Mouse (Mus musculus): ENCODE data around the gene Strip1.
"Not testable (repeated sequence)": the region's sequence is repeated elsewhere in the genome, so short reads cannot be mapped to it uniquely, and the experiment has no call there.

Gene Strip1

DNA sequence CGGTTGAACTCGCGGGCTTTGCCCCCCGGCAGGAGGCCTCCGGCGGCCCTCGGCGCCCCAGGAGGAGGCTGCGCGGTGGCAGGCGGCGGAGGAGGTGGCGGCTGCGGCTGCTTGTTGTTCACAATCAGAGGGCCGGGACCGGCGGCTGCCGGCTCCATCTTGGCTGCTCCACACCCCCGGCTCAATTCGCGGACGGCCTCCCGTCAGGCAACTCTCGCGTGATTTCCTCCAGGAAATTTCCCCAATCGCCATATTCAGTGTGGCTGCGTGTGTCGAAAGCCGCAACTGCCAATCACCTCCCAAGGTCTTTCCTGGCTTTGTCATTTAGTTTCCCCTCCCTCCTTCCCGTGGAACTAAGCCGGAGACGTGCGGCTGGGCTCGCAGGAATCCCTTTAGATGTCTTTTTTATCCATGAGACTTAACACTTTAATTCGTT, at the start of gene Strip1:
TSS of gene Strip1 (minus strand) at position 172 of the 436 bp plus-strand sequence.
- DNase-seq (ENCODE audit: low spot score in 2 of 2): peak; percentile 96

DNA sequence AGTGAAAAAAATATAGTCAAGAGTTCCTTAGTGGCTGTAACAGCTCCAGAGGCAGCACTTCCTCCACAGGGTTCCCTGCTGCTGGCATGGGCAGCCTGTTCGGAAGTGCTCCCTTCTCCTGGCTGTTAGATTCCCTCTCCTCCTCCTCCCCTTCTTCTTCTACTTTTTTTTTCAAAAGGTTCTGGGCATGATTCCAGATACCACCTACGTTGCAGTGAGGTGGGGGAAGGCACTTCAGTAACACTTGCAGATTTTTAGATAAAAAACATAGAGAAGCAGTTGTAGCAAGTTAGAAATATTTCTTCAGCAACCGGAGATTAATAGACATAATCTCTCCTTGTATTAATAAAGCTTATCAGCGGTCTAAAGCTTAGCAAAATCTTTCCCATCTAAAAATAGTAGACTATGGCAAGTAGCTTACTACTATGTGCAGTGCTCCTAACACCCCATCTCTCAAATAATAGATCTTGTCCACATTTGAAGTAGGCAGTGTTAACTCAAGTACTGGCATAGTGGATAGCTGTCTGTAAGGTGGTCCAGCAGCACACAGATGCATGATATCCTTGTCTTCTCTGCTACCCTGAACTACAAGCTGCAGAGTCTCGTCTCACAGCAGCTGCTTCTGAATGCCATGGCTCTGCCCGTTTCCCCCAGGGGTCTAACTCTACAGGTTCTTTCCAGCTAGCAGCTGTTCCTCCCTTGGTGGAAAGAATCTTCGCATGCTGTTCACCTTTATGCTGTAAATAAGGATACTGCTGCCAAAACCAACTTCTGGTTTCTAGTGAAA, 49.5 kb upstream of the Strip1 start:
- DNase-seq (ENCODE audit: low spot score in 2 of 2): peak; percentile 28 to 30

DNA sequence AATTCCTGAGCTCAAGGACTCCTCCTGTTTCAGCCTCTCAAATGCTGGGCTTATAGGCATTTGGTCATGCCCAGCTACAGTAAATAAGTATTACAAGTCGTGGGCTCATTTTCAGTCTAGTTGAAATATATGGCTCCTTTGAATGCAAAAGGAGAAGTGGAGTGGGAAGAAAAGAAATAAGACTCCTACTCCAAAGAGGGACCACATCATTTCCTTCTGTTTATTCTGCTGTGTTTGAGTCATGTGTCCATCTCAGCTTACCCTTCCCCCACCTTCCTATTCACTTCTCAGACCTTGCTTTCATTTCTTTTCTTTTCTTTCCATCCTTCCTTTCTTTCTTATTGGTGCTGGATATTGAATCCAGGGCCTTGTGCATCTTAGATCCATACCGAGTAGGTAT, 40.0 kb upstream of the Strip1 start:
- no peak for DNase-seq (ENCODE audit: low spot score in 2 of 2)

DNA sequence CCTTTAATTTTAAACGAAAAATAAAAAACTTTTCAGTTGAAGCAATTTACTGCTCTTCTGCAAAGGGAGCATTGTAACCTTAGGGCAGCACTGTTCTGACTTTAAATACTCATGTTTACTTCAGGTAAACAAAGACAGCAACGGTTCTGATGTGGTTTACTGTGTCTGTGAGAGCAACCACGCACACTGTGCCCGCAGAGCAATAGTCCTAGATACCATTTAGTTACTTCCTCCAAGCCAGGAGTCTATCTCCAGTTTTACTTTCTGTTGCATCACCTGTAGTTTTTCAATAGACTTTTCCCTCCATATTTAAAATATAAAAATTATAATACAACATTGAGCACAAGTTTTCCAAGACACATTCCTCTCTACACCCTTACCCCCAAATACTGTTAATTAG, 39.0 kb upstream of the Strip1 start:
- no peak for DNase-seq (ENCODE audit: low spot score in 2 of 2)

DNA sequence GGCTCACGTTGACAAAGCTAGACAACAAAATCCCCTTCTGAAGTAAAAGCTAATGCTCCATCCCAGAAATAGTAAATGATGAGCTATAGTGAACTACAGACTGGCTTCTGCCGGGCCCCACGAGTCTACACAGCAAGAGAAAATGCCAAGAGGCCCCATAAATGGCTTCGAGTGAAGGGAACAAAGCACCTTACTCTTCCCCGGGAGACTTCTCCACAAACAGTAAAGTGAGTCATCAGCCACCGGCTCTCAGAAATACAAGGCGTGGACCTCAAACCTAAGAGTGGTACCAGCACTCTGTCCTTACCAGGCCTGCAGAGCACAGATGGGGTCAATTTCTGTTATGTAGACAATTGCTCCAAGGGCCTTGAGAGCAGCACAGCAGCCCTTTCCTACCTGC, 37.3 kb upstream of the Strip1 start:
- no peak for DNase-seq (ENCODE audit: low spot score in 2 of 2)

DNA sequence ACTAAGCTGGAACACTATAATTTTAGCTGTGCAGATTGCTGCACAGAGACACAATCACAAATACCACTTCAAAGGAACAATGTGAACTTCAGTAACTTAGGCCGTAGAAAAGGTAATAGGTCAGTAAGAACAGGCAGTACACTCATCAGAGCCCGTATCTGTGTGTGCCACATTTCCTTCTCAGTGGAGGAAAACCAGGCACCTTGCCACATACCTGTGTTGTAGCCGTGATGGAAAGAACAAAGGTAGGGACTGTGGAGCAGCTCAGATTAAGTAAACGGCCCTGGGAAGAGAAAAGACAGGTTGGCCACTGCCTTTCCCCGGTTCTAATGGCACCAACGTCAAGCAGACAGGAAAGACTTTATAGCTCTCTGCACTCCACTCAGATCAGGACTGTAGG, 35.9 kb upstream of the Strip1 start:
- no peak for DNase-seq (ENCODE audit: low spot score in 2 of 2)

DNA sequence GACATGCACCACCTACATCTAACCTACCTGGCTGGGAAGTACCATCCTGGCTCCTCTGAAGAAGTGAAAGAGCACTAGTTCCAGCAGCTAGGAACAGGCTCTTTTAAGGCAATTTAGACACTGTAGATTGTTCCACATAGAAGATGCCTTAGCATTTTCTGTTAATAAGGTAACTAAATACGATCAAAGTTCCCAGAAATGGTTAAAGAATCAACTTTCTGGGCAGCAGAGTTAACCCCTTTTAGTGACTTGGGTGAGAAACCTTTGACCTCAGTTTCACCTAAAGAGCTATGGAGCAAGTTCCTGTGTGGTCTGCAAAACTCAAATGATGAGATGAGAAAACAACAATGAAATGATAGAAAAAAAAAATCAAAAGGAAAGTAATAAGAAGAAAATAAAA, 33.1 kb upstream of the Strip1 start:
- DNase-seq (ENCODE audit: low spot score in 2 of 2): no peak

DNA sequence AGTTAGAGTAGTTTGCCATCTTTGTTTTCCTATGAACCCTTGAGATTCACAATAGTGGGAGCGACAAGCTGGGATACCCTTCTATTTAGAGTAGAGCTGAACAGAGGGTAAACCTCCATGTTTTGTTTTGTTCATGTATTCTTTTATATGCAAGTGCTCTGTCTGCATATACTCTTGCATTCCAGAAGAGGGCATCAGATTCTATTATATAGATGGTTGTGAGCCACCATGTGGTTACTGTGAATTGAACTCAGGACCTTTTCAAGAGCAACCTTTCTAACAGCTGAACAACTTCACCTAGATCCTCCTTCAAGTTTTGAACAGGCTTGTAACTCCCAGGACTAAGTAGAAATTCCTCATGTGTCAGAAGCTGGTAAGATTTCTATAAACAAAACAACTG, 27.5 kb upstream of the Strip1 start:
- no peak for DNase-seq (ENCODE audit: low spot score in 2 of 2)

DNA sequence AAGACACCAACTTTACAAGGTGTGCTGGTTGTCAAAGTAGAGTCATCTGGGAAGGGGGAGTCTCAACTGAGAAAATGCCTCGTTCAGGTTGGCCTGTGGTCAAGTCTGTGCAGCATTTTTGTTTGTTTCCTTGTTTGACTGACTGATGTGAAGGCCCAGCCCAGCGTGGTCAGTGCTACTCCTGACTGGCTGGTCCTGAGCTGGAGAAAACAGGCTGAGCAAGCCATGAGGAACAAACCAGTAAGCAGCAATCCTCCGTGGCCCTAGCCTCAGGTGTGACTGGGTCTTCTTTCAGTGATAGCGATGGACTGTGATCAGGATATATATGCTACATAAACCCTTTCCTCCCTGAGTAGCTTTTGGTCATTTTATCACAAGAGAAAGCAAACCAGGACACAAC, 25.4 kb upstream of the Strip1 start:
- DNase-seq (ENCODE audit: low spot score in 2 of 2): no peak

DNA sequence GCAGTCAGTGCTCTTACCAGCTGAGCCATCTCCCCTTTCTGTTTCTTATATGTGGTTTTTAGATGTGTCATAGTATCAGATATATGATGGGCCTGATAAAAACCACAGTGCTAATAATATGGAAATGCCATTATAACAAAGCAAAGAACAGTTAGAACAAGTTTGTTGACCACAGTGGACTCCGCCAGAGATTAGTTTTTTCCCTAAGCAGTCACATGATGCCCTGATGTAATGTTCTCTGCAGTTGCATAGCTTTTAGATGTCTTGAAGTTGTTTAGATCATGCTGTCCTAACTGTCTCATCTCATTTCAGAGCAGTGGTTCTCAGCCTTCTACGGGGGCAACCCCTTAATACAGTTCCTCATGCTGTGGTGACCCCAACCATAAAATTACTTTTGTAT, 24.7 kb upstream of the Strip1 start:
- DNase-seq (ENCODE audit: low spot score in 2 of 2): no peak

DNA sequence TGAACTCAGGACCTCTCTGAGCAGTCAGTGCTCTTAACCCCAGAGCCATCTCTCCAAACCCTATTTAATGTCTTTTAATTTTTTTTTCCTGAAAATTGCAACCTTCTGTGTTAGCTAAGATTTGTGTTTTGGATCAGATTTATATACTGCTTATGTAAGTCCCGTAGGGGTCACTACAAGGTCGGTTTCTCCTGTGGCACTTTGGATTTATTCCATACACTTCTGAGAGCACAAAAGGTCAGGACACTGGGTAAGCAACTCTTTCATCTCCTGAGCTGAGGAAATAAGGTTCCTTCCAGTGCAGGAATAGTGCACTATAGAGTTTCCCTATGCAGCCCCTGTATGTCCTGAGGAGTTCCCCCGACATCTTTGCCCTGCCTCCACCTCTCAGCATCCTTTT, 24.0 kb upstream of the Strip1 start:
- DNase-seq (ENCODE audit: low spot score in 2 of 2): no peak

DNA sequence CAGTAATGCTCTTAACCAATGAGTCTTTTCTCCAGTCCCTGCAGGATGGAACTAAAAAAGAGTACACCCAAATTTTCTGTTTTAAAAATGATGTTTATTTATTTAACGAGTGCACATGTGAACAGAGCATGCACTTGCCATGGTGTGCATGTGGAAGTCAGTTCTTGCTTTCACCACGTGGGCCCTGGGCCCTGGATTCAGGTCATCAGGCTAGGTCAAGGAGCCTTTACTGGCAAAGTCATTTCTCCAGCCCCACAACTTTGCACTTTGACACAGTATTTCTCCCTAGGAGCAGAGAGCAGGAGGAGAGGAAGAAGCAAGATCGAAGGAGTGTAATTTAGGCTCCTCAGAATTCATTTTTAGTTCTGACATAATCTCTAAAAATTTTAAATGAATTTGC, 23.4 kb upstream of the Strip1 start:
- DNase-seq (ENCODE audit: low spot score in 2 of 2): no peak

DNA sequence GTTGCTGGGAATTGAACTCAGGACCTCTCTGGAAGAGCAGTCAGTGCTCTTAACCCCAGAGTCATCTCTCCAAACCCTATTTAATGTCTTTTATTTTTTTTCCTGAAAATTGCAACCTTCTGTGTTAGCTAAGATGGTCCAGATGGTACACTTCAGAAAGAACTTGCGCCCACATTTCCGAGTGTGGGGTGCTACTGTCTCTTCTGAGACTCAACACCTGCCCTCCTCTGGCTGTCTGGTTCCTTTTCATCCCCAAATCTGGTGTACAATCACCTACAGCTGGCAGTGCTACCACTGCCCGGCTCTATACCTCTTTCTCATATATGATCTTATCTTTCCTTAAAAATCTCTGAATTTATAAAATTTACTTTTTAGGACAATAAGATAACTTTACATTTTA, 21.5 kb upstream of the Strip1 start:
- DNase-seq (ENCODE audit: low spot score in 2 of 2): no peak

DNA sequence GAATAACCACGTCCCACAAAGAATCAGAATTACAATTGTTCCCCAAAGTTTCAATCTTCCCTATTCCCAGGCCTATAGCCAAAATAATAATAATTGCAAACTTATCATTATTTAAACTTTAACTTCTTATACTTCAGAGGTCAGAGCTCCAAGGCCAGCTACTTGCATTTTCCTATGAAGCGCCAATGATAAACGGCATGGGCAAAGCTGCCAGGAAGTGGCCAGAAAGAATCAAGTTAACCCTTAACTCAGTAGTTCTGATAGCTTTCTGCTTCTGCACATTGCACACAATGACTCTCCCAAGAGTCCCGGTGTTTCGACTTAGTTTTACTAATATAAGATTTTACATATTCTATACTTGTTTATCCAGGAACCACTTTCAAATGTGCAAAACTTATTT, 18.8 kb upstream of the Strip1 start:
- DNase-seq (ENCODE audit: low spot score in 2 of 2): not testable (repeated sequence)

DNA sequence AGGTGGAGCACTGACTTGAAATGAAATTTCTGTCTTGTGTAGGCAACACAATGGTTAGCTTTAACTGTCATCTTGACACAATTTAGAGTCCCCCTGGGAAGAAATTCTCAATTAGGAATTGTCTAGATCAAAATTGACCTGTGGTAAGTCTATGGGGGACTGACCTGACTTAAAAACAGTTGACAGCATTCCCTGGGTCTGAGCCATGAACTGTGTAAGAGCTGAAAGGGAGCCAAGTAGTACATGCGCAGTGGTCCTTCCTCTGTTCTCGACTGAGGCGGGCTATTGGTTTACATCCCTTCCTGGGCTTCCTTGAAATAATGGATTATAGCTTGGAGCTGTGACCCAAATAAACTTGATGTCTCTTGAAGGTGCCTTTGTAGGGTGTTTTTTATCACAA, 15.5 kb upstream of the Strip1 start:
- DNase-seq (ENCODE audit: low spot score in 2 of 2): no peak

DNA sequence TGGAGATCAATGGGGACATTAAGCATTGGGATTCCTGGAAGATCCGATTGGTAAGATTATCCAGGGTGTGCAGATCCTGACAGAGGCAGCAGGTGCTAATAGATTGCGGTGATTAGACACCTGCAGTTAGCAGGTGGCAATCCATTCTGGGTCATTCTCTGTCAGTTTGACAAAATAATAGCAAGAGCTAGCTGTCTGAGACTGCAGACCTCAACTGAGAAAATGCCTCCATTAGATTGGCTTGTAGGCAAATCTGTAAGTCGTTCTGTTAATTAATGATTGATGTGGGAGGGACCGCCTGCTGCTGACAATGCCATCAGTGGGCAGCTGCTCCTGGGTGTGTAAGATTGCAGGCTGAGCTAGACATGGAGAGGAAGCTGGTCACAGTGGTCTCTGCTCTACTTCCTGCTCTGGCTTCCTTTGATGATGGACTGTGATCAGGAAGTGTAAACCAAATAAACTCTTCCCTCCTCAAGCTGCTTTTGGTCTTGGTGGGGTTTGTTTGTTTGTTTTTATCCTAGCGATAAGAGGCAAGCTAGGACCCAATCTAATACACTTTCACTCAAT, 6.2 kb upstream of the Strip1 start:
- no peak for DNase-seq (ENCODE audit: low spot score in 2 of 2)

DNA sequence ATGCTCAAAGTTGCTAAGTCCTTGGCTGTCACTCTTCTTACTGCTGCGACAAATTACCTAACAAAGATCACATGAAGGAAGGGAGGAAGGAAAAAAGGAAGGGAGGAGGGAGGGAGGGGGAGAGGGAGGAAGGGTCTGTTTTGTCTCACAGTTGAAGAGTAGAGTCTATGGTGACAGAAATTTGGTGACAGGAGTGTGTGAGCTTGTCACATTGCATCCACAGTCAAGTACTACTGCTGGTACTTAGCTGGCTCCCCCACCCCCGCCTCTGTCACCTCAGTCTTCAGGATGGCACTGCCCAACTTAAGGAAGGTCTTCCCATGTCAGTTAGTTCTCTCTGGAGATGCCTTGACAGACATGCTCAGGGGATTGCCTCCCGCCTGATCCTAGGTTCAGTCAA, 4.7 kb upstream of the Strip1 start:
- no peak for DNase-seq (ENCODE audit: low spot score in 2 of 2)

DNA sequence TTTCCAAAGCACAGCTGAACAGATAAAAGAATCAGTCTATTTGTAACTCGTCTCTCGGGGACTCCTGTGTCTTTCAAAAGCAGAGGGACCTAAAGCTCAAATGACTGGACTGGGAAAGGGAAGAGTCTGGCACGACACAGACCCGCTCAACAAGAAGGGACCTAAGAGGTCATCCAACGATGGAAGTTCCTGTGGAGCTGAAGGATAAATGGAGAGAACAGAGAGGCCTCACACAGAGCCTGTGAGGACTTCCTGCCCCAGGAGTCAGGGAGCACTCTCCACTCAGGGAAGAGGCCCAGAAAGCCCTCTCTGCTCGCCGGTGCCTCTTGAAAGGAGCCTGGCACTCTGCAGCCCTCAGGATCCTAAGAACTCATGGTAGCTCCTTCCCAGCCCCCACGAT, 4.3 kb upstream of the Strip1 start:
- DNase-seq (ENCODE audit: low spot score in 2 of 2): no peak

DNA sequence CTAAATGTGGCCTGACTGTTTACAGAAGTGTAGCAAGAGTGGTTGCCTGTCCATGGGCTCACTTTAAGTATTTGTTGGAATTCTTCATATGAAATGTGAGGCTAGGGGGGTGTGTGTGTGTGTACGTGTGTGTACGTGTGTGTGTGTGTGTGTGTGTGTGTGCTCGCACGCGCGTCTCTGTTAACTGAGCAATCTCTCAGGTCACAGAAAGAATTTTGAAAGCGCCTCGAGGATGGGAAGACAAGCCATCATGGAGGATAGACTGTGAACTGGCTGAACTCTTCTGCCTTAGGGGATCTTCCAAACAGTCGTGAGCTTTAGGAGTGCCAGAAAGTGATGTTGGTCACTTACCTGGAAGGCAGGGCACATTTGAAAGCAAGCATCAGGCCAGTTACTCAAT, 2.4 kb upstream of the Strip1 start:
- DNase-seq (ENCODE audit: low spot score in 2 of 2): no peak

DNA sequence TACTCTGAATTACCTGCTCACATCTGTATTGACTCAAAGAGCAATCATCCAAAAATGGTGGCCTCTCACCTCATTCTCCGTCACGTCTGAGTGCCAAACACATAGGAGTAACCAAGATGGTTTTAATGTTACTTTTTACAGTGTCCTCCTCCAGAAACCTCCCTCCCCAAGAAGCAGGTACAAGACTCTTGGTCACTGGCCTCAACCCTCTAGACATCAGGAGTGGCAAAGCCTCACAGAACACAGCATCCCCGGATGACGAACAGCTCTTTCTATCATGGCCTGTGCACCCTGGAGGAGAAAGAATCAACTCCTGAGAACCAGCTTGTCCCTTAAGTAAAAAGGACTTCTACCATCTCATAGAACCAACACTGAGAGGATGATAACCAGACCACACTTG, 1.3 kb upstream of the Strip1 start:
- DNase-seq (ENCODE audit: low spot score in 2 of 2): no peak

DNA sequence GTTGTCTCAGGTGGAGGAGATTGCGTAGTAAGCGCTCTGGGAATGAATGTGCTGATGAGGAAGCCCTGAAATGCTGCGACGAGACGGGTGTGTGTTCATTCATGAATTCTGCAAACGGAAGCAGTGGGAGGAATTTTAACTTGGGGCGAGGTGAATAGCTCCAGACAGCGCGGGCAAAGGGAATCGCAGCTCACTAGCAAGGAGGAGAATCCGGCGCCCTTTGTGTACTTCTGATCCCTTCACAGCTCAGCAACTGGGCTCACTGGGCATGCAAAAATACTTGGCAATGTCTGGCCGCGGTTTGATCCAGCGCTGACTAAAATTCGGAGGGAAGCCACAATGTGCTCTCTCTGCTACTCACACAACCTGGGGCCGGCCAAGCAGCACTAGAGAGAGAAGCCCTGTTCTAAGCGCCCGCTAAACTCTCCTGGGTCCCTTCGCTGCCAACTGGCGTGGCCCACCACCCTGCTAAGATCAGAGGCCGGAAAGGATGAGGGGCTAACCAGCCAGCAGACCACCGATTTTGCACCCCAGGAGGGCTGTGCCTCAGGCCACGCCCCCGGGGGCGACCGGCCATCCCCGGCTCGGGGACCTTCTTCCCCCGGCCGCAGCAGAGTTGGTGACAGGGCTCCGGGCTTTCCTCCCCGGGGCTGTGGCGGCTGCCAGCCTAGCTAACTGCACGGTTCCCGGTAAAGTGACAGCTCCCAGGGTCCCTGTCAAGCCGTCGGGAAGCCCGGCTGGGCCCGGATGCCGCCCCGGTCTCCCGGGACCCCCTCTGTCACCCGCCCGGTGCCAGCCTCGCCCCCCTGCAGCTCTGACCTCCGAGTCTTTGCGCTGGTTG, 592 bp downstream of the Strip1 start, which contains the start of gene Gm10961:
TSS of gene Gm10961 (plus strand) at position 641 of the 841 bp plus-strand sequence.
- DNase-seq (ENCODE audit: low spot score in 2 of 2): no peak

DNA sequence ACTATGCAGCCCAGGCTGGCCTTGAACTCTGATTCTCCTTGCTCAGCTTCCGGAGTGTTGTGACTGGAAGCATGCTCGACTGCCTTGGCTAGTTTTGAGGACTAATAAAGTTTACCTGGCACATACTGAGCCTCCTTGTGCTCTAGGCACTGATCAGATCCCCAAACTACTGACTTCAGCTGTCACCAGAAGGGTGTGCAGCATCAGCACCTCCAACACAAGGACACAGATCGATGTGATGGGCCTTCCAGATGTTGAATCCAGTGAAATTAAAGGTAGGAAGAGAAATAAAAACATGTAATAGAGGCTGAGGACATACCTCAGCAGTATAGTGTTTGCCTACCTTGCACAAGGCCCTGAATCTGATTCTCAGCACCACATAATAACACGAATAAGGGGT, 2.1 kb downstream of the Strip1 start:
- no peak for DNase-seq (ENCODE audit: low spot score in 2 of 2)

DNA sequence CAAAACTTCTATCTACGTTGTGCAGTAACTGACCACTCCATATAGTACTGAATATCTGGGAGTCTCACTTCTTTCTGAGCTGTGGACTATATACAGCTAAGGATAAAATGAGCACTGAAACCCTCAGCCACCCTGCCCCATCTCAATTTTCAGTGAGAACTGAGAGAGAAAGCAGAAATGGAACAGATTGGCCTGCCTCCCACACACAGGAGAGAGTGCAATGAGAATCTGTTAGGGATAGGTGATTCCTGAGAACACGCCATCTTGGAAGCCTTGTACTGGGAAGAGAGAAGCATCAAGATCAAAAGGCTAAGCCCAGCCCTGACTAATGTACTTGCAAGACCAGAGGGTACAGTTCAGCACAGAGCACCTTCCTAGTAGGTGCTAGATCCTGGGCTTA, 2.9 kb downstream of the Strip1 start:
- DNase-seq (ENCODE audit: low spot score in 2 of 2): no peak

All from heart, adult 9 months (tissue).